Mouse (Mus musculus): Measurements from ENCODE around the gene Ceacam15. TPM values are rescaled to one million over a fixed set of nuclear protein-coding genes. Genes with fewer than 3 reads are reported as not detected.
"Not testable (repeated sequence)": the region's sequence is repeated elsewhere in the genome, so short reads cannot be mapped to it uniquely, and the experiment has no call there.

Ceacam15 gene
- polyA plus RNA-seq, 1 experiment, result not detected

GRCm38 (mm10) chr7:16700583-16700982 lies 25.1 kb upstream of the Ceacam15 start:
- no peak for DNase-seq
- no peak overlapping the region for H3K4me3 ChIP-seq (replicated peaks; ENCODE audit: insufficient read depth, low read depth, low read length)
- H3K27ac ChIP-seq (ENCODE audit: insufficient read depth, low read length), result no peak overlapping the region
- H3K27me3 ChIP-seq (ENCODE audit: control insufficient read depth, insufficient read depth, low read length), result no peaks in the 10 kb centered on the region
- WGBS, result 73% methylated on average over 5 of the region's 5 CpGs
- TF ChIP-seq POLR2A (IDR thresholded peaks at IDR 0.05; ENCODE audit: borderline replicate concordance, insufficient read depth, low read length), result no peak
- TF ChIP-seq CTCF (IDR thresholded peaks at IDR 0.05; ENCODE audit: borderline replicate concordance, insufficient read depth, low read depth, low read length), result no peak
- no peaks in the 10 kb centered on the region for H3K4me1 ChIP-seq (ENCODE audit: control insufficient read depth, insufficient read depth, low read length)

GRCm38 (mm10) chr7:16699042-16699441 lies 23.5 kb upstream of the Ceacam15 start:
- Histone ChIP-seq H3K27me3 (ENCODE audit: control insufficient read depth, insufficient read depth, low read length) (no peaks in the 10 kb centered on the region), H3K27ac (ENCODE audit: insufficient read depth, low read length) (no peak overlapping the region), H3K4me1 (ENCODE audit: control insufficient read depth, insufficient read depth, low read length) (no peaks in the 10 kb centered on the region), H3K4me3 (replicated peaks; ENCODE audit: insufficient read depth, low read depth, low read length) (no peak overlapping the region)
- TF ChIP-seq CTCF (IDR thresholded peaks at IDR 0.05; ENCODE audit: borderline replicate concordance, insufficient read depth, low read depth, low read length) (no peak), POLR2A (IDR thresholded peaks at IDR 0.05; ENCODE audit: borderline replicate concordance, insufficient read depth, low read length) (no peak)
- no peak for DNase-seq
- WGBS, result 53% methylated on average over 2 of the region's 2 CpGs

- TF ChIP-seq CTCF (IDR thresholded peaks at IDR 0.05; ENCODE audit: borderline replicate concordance, insufficient read depth, low read depth, low read length), result no peak
- no peak for TF ChIP-seq POLR2A (IDR thresholded peaks at IDR 0.05; ENCODE audit: borderline replicate concordance, insufficient read depth, low read length)
- Histone ChIP-seq H3K4me3 (replicated peaks; ENCODE audit: insufficient read depth, low read depth, low read length) (no peak overlapping the region), H3K4me1 (ENCODE audit: control insufficient read depth, insufficient read depth, low read length) (no peaks in the 10 kb centered on the region), H3K27ac (ENCODE audit: insufficient read depth, low read length) (no peak overlapping the region), H3K27me3 (ENCODE audit: control insufficient read depth, insufficient read depth, low read length) (no peaks in the 10 kb centered on the region)
- WGBS, result 41% methylated on average over 3 of the region's 3 CpGs
- DNase-seq, result no peak
Observed at GRCm38 (mm10) chr7:16695025-16695424, 19.5 kb upstream of the Ceacam15 start.

GRCm38 (mm10) chr7:16689196-16689595 lies 13.7 kb upstream of the Ceacam15 start:
- Histone ChIP-seq H3K4me3 (replicated peaks; ENCODE audit: insufficient read depth, low read depth, low read length) (no peak overlapping the region), H3K27me3 (ENCODE audit: control insufficient read depth, insufficient read depth, low read length) (no peaks in the 10 kb centered on the region), H3K4me1 (ENCODE audit: control insufficient read depth, insufficient read depth, low read length) (no peaks in the 10 kb centered on the region), H3K27ac (ENCODE audit: insufficient read depth, low read length) (no peak overlapping the region)
- no peak for TF ChIP-seq POLR2A (IDR thresholded peaks at IDR 0.05; ENCODE audit: borderline replicate concordance, insufficient read depth, low read length)
- TF ChIP-seq CTCF (IDR thresholded peaks at IDR 0.05; ENCODE audit: borderline replicate concordance, insufficient read depth, low read depth, low read length), result no peak
- 72% methylated on average over 5 of the region's 5 CpGs for WGBS
- DNase-seq, result no peak

GRCm38 (mm10) chr7:16680194-16680593 lies 4.7 kb upstream of the Ceacam15 start:
- not testable (repeated sequence) for DNase-seq; H3K4me1 ChIP-seq (ENCODE audit: control insufficient read depth, insufficient read depth, low read length); H3K27ac ChIP-seq (ENCODE audit: insufficient read depth, low read length); H3K4me3 ChIP-seq (replicated peaks; ENCODE audit: insufficient read depth, low read depth, low read length); H3K27me3 ChIP-seq (ENCODE audit: control insufficient read depth, insufficient read depth, low read length)
- WGBS, result 44% methylated on average over 3 of the region's 3 CpGs

GRCm38 (mm10) chr7:16674699-16675098 lies 806 bp downstream of the Ceacam15 start:
- WGBS, result 64% methylated on average over 5 of the region's 5 CpGs
- H3K27ac ChIP-seq (ENCODE audit: insufficient read depth, low read length); DNase-seq; H3K4me3 ChIP-seq (replicated peaks; ENCODE audit: insufficient read depth, low read depth, low read length); H3K4me1 ChIP-seq (ENCODE audit: control insufficient read depth, insufficient read depth, low read length); H3K27me3 ChIP-seq (ENCODE audit: control insufficient read depth, insufficient read depth, low read length): not testable (repeated sequence)

GRCm38 (mm10) chr7:16673823-16674222 lies 1.7 kb downstream of the Ceacam15 start:
- Histone ChIP-seq H3K4me3 (replicated peaks; ENCODE audit: insufficient read depth, low read depth, low read length) (no peak overlapping the region), H3K4me1 (ENCODE audit: control insufficient read depth, insufficient read depth, low read length) (no peaks in the 10 kb centered on the region), H3K27me3 (ENCODE audit: control insufficient read depth, insufficient read depth, low read length) (no peaks in the 10 kb centered on the region), H3K27ac (ENCODE audit: insufficient read depth, low read length) (no peak overlapping the region)
- TF ChIP-seq POLR2A (IDR thresholded peaks at IDR 0.05; ENCODE audit: borderline replicate concordance, insufficient read depth, low read length) (no peak), CTCF (IDR thresholded peaks at IDR 0.05; ENCODE audit: borderline replicate concordance, insufficient read depth, low read depth, low read length) (no peak)
- DNase-seq, result no peak
- WGBS, result 64% methylated on average over 1 of the region's 1 CpGs

GRCm38 (mm10) chr7:16668331-16668930 lies 7.1 kb downstream of the Ceacam15 start:
- not testable (repeated sequence) for H3K27ac ChIP-seq (ENCODE audit: insufficient read depth, low read length); H3K4me3 ChIP-seq (replicated peaks; ENCODE audit: insufficient read depth, low read depth, low read length); H3K27me3 ChIP-seq (ENCODE audit: control insufficient read depth, insufficient read depth, low read length); DNase-seq; H3K4me1 ChIP-seq (ENCODE audit: control insufficient read depth, insufficient read depth, low read length)
- WGBS, result 83% methylated on average over 5 of the region's 5 CpGs

- 58% methylated on average over 12 of the region's 12 CpGs for WGBS
- Histone ChIP-seq H3K4me1 (ENCODE audit: control insufficient read depth, insufficient read depth, low read length) (no peaks in the 10 kb centered on the region), H3K27me3 (ENCODE audit: control insufficient read depth, insufficient read depth, low read length) (no peaks in the 10 kb centered on the region), H3K4me3 (replicated peaks; ENCODE audit: insufficient read depth, low read depth, low read length) (no peak overlapping the region), H3K27ac (ENCODE audit: insufficient read depth, low read length) (no peak overlapping the region)
- TF ChIP-seq CTCF (IDR thresholded peaks at IDR 0.05; ENCODE audit: borderline replicate concordance, insufficient read depth, low read depth, low read length) (no peak), POLR2A (IDR thresholded peaks at IDR 0.05; ENCODE audit: borderline replicate concordance, insufficient read depth, low read length) (no peak)
- no peak for DNase-seq
Observed at GRCm38 (mm10) chr7:16644260-16644659, 31.2 kb downstream of the Ceacam15 start.

- not testable (repeated sequence) for H3K27me3 ChIP-seq (ENCODE audit: control insufficient read depth, insufficient read depth, low read length); DNase-seq; H3K4me3 ChIP-seq (replicated peaks; ENCODE audit: insufficient read depth, low read depth, low read length); H3K4me1 ChIP-seq (ENCODE audit: control insufficient read depth, insufficient read depth, low read length); H3K27ac ChIP-seq (ENCODE audit: insufficient read depth, low read length)
- WGBS, result 74% methylated on average over 4 of the region's 4 CpGs
Observed at GRCm38 (mm10) chr7:16643106-16643505, 32.4 kb downstream of the Ceacam15 start.

All from cerebellum, adult 2 months (tissue).